Mouse (Mus musculus) MEL (cell line): Measurements from ENCODE around the gene Nelfb.

Experiments used
- CTCF ChIP-seq, 3 experiments: IDR thresholded peaks in 2 of 3; conservative IDR thresholded peaks in 1 of 3; 2 replicates each; pipeline ENCODE4 v1.5.1; 2011 to 2012; ENCODE audit warnings: low read length in 3 of 3, low read depth in 2 of 3, mild to moderate bottlenecking in 2 of 3, improper control_type of control experiment in 1 of 3, inconsistent platforms in 1 of 3, mixed read lengths in 1 of 3, moderate library complexity in 1 of 3; ENCODE audit not compliant: control insufficient read depth in 1 of 3, insufficient read depth in 1 of 3, poor library complexity in 1 of 3, severe bottlenecking in 1 of 3
- EP300 ChIP-seq, 2 experiments: IDR thresholded peaks; 2 replicates each; pipeline ENCODE4 v1.6.1; 2011; ENCODE audit warnings: improper control_type of control experiment in 2 of 2, low read length in 2 of 2, low read depth in 1 of 2, mild to moderate bottlenecking in 1 of 2
- GABPA ChIP-seq: IDR thresholded peaks from 2 replicates; pipeline ENCODE4 v1.6.1; 2012; ENCODE audit warnings: low read depth, mild to moderate bottlenecking, inconsistent platforms, low read length, improper control_type of control experiment, moderate library complexity
- POLR2A ChIP-seq, 2 experiments: IDR thresholded peaks; 2 replicates each; pipeline ENCODE4 v1.6.1; 2011 to 2012; ENCODE audit warnings: low read length in 2 of 2, mild to moderate bottlenecking in 2 of 2, control low read depth in 1 of 2, improper control_type of control experiment in 1 of 2, low read depth in 1 of 2, moderate library complexity in 1 of 2; ENCODE audit not compliant: control insufficient read depth in 1 of 2, insufficient read depth in 1 of 2, poor library complexity in 1 of 2
- POLR2AphosphoS2 ChIP-seq: IDR thresholded peaks from 2 replicates; pipeline ENCODE4 v1.6.1; 2011; ENCODE audit warnings: low read length, improper control_type of control experiment
- TAL1 ChIP-seq: IDR thresholded peaks from 2 replicates; pipeline ENCODE4 v1.6.1; 2012; ENCODE audit warnings: mild to moderate bottlenecking, inconsistent platforms, low read length, moderate library complexity, mixed read lengths

DNA sequence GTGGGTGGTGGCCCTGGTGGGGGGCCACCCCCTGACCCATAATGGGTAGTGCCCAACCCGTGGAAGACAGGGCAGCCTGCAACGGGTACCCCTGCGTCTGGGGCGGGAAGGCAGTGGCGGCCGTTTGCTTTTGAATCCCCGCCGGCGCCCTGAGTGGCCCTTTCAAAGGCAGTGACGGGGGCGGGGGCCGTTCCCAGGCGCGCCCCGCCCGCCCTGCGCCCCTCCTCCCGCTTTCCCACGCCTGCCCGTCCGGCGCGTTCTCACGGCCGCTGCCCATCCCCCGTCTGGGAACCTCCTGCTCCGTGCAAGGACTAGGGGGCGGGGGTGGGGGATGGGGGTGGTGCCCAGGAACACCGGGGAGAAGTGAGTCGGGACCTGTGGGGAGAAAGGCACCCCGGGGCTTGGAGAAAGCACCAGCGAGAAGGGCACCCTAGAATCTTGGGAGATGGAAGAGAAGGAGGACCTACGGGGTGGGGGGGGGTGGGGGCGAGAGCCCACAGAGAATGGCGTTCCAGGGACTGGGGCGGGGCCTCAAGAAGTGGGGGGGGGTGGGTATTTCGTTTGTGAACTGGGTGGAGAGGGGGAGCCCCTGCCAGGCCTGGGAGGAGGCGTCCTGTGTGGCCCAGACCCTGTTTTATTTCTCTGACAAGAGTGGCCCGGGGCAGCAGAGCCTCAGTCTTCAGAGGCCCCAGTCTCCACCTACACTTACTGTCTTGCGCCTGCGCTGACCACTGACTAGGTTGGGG, 43.2 kb downstream of the Nelfb start:
- TF ChIP-seq CTCF (IDR thresholded peaks at IDR 0.05 in 2 of 3, conservative IDR thresholded peaks at IDR 0.05 in 1 of 3; ENCODE audit: control insufficient read depth in 1 of 3, insufficient read depth in 1 of 3, low read depth in 2 of 3, low read length in 3 of 3, poor library complexity in 1 of 3, severe bottlenecking in 1 of 3) (no peak), GABPA (no peak), EP300 (IDR thresholded peaks at IDR 0.05; ENCODE audit: low read depth in 1 of 2, low read length in 2 of 2) (peak in 1 of 2 experiments; percentile 17; a peak in 1 of 4 replicates), TAL1 (no peak), POLR2AphosphoS2 (peak; percentile 31; the same call in 1 of the 2 replicates), POLR2A (IDR thresholded peaks at IDR 0.05; ENCODE audit: control insufficient read depth in 1 of 2, insufficient read depth in 1 of 2, low read depth in 1 of 2, low read length in 2 of 2, poor library complexity in 1 of 2) (peak in 1 of 2 experiments; percentile 48; a peak in 1 of 4 replicates)
